Mouse (Mus musculus): ENCODE data around the gene Scn8a.

DNA sequence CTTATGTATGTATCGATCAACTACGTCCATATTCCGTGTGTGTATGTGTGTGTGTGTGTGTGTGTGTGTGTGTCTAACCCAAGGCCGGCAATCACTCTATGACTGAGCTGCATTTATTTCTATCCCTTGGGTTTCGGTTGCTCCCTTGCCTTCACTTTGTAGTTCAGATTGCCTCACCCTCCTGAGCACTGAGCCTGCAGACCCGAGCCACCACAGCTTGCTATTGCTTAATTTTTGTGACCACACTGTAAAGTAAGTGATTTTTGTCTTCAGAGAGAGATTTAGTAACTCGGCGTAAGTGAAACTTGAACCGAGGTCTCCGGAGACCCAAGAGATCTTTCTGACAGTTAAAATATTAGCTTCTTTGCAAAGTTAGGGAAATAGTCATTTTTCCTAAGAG, 116.8 kb downstream of the Scn8a start:
- TF ChIP-seq CTCF (IDR thresholded peaks at IDR 0.05; ENCODE audit: borderline replicate concordance, control insufficient read depth, extremely low read depth, insufficient read depth, low read length, poor library complexity) (no peak), POLR2A (IDR thresholded peaks at IDR 0.05; ENCODE audit: control insufficient read depth, extremely low read depth, insufficient read depth, low read length, poor library complexity) (no peak)
